Mouse (Mus musculus): ENCODE results near the gene Gm13290.
"Not testable (repeated sequence)": the region's sequence is repeated elsewhere in the genome, so short reads cannot be mapped to it uniquely, and the experiment has no call there.

Gm13290 gene

DNA sequence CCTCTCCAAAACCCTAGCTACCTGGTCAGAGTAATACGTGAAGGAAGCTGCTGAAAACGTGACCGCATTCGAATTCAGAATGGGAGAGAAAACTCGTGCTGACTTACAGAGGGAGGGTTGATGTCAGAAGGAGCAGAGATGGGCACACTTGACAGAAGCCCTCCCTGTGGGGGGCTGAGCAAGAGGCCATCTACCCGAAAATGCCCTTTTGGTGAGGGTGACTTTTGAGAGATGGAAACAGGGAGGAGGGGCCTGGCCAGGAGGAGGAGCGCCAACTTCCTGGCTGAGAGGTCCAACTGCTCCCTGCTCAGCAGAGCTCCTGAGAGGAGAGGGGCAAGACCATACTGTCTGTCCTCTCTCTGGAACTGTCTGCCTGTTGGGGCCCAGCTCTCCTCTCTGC, 8.2 kb downstream of the Gm13290 start, which contains the start of gene Ifnz:
Ifnz (plus strand) TSS at position 301 of the 400 bp plus-strand sequence.
- in situ Hi-C loops (cut with MseI, MboI): not testable (repeated sequence)

DNA sequence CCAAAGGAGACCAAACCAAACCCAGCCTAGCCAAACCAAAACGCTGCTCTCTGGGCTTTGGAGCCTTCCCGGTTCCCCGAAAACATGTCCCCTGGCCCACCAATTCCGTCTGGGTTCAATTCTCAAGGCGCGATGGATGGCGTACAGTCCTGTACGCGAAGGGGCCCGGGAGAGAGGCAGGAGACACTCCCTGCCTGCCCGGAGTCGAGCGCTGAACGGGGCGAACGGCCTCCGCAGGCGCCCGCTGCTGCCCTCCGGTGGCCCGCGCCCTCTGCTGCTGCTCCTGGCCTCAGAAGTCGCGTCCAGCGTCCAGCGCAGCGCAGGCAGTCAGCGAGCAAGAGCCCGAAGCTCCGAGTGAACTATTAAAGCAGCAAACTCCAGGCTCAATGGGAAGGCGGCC, 8.7 kb downstream of the Gm13290 start:
- in situ Hi-C loops (cut with MseI, MboI): not testable (repeated sequence)

DNA sequence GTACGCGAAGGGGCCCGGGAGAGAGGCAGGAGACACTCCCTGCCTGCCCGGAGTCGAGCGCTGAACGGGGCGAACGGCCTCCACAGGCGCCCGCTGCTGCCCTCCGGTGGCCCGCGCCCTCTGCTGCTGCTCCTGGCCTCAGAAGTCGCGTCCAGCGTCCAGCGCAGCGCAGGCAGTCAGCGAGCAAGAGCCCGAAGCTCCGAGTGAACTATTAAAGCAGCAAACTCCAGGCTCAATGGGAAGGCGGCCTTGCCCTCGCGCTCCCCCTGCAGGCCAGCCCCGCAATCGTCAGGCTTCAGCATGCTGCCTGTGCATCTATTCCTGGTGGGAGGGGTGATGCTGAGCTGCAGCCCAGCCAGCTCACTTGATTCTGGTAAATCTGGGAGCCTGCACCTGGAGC, 11.8 kb downstream of the Gm13290 start, which contains the start of gene Gm13276:
Gm13276 (plus strand) TSS at position 301 of the 400 bp plus-strand sequence.
- in situ Hi-C loops (cut with MseI, MboI): not testable (repeated sequence)

DNA sequence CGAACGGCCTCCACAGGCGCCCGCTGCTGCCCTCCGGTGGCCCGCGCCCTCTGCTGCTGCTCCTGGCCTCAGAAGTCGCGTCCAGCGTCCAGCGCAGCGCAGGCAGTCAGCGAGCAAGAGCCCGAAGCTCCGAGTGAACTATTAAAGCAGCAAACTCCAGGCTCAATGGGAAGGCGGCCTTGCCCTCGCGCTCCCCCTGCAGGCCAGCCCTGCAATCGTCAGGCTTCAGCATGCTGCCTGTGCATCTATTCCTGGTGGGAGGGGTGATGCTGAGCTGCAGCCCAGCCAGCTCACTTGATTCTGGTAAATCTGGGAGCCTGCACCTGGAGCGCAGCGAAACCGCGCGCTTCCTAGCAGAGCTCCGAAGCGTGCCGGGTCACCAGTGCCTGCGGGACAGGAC, 14.8 kb downstream of the Gm13290 start, which contains the start of gene Gm13277:
Gm13277 (plus strand) TSS at position 231 of the 400 bp plus-strand sequence.
- in situ Hi-C loops (cut with MseI, MboI): not testable (repeated sequence)

DNA sequence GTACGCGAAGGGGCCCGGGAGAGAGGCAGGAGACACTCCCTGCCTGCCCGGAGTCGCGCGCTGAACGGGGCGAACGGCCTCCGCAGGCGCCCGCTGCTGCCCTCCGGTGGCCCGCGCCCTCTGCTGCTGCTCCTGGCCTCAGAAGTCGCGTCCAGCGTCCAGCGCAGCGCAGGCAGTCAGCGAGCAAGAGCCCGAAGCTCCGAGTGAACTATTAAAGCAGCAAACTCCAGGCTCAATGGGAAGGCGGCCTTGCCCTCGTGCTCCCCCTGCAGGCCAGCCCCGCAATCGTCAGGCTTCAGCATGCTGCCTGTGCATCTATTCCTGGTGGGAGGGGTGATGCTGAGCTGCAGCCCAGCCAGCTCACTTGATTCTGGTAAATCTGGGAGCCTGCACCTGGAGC, 17.6 kb downstream of the Gm13290 start, which contains the start of gene Gm13278:
Gm13278 (plus strand) TSS at position 301 of the 400 bp plus-strand sequence.
- in situ Hi-C loops (cut with MseI, MboI): not testable (repeated sequence)

DNA sequence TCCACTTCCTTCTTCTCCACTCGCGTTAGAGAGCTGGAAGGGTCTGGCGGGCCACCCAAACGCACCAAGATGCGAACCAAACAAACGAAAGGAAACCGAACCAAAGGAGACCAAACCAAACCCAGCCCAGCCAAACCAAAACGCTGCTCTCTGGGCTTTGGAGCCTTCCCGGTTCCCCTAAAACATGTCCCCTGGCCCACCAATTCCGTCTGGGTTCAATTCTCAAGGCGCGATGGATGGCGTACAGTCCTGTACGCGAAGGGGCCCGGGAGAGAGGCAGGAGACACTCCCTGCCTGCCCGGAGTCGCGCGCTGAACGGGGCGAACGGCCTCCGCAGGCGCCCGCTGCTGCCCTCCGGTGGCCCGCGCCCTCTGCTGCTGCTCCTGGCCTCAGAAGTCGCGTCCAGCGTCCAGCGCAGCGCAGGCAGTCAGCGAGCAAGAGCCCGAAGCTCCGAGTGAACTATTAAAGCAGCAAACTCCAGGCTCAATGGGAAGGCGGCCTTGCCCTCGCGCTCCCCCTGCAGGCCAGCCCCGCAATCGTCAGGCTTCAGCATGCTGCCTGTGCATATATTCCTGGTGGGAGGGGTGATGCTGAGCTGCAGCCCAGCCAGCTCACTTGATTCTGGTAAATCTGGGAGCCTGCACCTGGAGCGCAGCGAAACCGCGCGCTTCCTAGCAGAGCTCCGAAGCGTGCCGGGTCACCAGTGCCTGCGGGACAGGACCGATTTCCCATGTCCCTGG, 20.5 kb downstream of the Gm13290 start, which contains the start of gene Gm13275:
Gm13275 (plus strand) TSS at position 552 of the 740 bp plus-strand sequence.
- in situ Hi-C loops (cut with MseI, MboI): not testable (repeated sequence)

DNA sequence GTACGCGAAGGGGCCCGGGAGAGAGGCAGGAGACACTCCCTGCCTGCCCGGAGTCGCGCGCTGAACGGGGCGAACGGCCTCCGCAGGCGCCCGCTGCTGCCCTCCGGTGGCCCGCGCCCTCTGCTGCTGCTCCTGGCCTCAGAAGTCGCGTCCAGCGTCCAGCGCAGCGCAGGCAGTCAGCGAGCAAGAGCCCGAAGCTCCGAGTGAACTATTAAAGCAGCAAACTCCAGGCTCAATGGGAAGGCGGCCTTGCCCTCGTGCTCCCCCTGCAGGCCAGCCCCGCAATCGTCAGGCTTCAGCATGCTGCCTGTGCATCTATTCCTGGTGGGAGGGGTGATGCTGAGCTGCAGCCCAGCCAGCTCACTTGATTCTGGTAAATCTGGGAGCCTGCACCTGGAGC, 23.5 kb downstream of the Gm13290 start, which contains the start of gene Gm13279:
Gm13279 (plus strand) TSS at position 301 of the 400 bp plus-strand sequence.
- in situ Hi-C loops (cut with MseI, MboI): not testable (repeated sequence)

DNA sequence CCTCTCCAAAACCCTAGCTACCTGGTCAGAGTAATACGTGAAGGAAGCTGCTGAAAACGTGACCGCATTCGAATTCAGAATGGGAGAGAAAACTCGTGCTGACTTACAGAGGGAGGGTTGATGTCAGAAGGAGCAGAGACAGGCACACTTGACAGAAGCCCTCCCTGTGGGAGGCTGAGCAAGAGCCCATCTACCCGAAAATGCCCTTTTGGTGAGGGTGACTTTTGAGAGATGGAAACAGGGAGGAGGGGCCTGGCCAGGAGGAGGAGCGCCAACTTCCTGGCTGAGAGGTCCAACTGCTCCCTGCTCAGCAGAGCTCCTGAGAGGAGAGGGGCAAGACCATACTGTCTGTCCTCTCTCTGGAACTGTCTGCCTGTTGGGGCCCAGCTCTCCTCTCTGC, 25.7 kb downstream of the Gm13290 start, which contains the start of gene Gm13285:
Gm13285 (plus strand) TSS at position 301 of the 400 bp plus-strand sequence.
- in situ Hi-C loops (cut with MseI, MboI): not testable (repeated sequence)

DNA sequence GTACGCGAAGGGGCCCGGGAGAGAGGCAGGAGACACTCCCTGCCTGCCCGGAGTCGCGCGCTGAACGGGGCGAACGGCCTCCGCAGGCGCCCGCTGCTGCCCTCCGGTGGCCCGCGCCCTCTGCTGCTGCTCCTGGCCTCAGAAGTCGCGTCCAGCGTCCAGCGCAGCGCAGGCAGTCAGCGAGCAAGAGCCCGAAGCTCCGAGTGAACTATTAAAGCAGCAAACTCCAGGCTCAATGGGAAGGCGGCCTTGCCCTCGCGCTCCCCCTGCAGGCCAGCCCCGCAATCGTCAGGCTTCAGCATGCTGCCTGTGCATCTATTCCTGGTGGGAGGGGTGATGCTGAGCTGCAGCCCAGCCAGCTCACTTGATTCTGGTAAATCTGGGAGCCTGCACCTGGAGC, 29.3 kb downstream of the Gm13290 start, which contains the start of gene Gm13287:
Gm13287 (plus strand) TSS at position 301 of the 400 bp plus-strand sequence.
- in situ Hi-C loops (cut with MseI, MboI): not testable (repeated sequence)

DNA sequence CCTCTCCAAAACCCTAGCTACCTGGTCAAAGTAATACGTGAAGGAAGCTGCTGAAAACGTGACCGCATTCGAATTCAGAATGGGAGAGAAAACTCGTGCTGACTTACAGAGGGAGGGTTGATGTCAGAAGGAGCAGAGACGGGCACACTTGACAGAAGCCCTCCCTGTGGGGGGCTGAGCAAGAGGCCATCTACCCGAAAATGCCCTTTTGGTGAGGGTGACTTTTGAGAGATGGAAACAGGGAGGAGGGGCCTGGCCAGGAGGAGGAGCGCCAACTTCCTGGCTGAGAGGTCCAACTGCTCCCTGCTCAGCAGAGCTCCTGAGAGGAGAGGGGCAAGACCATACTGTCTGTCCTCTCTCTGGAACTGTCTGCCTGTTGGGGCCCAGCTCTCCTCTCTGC, 31.6 kb downstream of the Gm13290 start, which contains the start of gene Gm13288:
Gm13288 (plus strand) TSS at position 301 of the 400 bp plus-strand sequence.
- in situ Hi-C loops (cut with MseI, MboI): not testable (repeated sequence)

DNA sequence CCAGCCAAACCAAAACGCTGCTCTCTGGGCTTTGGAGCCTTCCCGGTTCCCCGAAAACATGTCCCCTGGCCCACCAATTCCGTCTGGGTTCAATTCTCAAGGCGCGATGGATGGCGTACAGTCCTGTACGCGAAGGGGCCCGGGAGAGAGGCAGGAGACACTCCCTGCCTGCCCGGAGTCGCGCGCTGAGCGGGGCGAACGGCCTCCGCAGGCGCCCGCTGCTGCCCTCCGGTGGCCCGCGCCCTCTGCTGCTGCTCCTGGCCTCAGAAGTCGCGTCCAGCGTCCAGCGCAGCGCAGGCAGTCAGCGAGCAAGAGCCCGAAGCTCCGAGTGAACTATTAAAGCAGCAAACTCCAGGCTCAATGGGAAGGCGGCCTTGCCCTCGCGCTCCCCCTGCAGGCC, 32.1 kb downstream of the Gm13290 start:
- in situ Hi-C loops (cut with MseI, MboI): not testable (repeated sequence)

DNA sequence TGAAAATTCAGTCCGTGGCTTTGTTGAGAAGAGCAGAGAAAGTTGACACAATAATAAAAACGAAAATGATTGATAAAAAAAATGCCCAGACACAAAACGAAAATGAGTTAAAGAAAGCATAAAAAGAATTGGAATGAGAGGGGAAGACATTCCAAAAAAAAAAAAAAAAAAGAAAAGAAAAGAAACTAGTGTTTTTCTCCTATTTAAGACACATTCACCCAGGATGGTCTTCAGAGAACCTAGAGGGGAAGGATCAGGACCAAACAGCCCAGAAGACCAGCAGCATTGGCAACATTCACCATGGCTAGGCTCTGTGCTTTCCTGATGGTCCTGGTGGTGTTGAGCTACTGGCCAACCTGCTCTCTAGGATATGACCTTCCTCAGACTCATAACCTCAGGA, 42.3 kb downstream of the Gm13290 start, which contains the start of gene Ifna7:
Ifna7 (plus strand) TSS at position 301 of the 400 bp plus-strand sequence.
- in situ Hi-C loops (cut with MseI, MboI): no loop called here

DNA sequence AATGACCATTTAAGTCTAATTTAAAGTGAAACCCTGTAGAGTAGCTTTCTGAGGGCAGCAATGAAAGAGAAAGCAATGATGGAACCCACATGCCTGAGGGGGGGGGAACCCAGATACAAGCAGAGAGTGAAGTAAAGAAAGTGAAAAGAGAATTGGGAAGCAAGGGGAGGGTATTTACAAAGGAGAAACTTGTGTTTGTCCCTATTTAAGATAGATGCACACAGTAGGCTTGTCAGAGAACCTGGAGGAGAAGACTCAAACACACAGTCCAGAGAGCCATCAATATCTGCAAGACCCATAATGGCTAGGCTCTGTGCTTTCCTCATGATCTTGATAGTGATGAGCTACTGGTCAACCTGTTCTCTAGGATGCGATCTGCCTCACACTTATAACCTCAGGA, 46.0 kb downstream of the Gm13290 start, which contains the start of gene Ifna11:
Ifna11 (plus strand) TSS at position 301 of the 400 bp plus-strand sequence.
- in situ Hi-C loops (cut with MseI, MboI): no loop called here

DNA sequence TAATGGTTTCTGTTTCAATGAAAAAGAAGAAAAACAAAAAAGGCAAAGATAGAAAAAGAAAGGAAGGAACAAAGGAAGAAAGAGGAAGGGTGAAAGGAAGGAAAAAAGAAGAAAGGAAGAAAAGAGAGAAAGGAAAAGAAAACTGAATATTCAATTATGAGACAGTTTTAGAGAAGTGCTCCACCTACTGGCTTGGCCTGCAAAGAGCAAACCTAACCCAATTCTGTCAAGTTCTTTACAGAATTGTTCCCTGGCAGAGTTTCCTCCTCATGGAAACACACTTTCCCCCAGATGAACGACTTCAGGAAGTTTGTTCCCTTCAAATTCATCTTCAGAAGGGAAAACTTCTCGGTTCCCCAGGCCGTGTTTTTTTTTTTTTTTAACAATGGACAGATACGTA, 49.4 kb downstream of the Gm13290 start:
- in situ Hi-C loops (cut with MseI, MboI): no loop called here
